Mouse (Mus musculus) urinary bladder, postnatal 14 days (tissue): ENCODE data around the gene Dhx34.

Source experiments
- DNase-seq: peaks from one replicate; pipeline ENCODE4 v3.0.0; 2021; ENCODE audit warnings: low spot score

Gene Dhx34

DNA sequence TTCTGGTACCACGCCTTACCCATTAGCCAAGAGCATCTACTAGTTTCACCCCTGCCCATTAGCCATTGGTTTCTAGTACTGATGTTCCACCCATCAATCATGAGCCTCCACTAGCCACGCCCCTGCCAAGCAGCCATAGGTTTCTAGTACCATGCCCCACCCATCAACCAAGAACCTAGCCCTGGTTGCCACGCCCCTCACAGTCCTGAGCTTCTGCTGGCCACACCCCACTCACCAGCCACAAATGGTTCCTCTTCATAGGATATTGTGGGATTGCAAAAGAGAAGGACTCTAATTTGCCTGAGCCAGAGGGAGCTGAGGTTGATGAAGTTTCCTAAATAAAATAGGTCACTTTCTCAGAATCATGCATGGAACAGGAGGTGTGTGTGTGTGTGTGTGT, 61.1 kb downstream of the Dhx34 start:
- DNase-seq = no peak

DNA sequence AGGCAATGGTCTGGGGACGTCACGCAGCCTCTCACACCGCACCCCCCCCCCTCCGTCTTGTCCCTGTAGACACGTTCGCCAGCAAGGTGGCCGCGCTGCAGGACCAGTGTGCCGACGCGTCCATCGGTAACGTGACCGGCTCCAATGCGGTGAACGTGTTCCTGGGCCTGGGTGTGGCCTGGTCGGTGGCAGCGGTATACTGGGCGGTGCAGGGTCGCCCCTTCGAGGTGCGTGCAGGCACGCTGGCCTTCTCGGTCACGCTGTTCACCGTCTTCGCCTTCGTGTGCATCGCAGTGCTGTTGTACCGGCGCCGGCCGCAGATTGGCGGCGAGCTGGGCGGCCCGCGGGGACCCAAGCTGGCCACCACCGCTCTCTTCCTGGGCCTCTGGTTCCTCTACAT, 63.1 kb downstream of the Dhx34 start:
- no peak for DNase-seq

DNA sequence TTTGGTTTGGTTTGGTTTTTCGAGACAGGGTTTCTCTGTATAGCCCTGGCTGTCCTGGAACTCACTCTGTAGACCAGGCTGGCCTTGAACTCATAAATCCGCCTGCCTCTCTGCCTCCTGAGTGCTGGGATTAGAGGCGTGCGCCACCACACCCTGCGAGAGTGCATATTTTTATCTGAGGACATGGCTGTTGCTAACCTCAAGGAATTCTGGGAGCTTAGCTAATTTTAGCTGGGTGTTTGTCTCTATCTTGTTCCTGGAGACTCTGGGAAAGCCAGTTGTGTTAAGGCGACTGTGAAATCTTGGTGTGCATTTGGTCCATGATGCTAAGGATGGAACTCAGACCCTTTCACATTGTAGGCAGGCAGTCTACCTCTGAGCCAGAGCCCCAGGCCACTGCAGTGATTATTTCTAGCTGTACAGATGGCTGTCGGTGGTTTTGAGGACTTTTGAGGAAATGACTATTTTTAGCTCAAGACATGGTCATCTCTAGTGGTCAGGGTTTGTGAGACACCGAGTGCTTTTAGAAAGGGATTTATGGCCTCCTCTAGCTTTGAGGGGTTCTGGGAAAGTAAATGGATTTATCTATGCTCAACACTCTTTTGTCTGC, 65.6 kb downstream of the Dhx34 start:
- no peak for DNase-seq

DNA sequence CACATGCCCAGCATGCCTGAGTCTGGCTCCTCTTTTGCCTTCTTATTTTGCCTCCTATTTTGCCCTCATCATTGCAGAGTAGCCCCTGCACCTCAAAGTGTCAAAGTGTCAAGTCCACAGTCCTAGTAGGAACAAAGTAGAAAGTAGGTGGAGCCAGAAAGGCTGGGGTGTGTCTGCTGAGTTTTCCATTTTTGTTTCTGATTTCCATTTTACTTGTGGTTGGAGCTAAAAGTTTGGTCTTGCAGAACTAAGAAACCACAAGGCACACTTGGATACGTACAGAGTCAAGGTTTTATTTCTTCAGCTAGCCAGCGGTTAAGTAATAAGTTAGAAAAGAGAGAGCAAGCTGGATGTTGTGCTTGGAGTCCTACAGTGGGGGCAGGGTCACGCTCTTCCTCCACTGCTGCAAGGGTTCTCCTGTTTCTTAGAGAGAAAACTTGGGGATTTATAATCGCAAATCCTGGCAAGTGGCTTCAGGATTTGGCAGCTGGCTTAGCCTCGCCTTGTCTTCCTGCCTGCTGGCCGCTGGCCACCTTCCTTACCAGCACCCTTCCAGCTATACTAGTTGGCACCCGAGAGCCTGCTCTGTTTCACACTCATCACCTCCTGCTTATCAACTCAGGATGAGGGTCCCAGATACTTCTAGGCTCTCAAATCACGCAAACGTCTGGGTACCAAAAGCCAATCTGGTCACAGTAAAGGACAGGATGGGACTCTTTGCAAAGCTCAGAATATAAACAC, 66.5 kb downstream of the Dhx34 start:
- no peak for DNase-seq

DNA sequence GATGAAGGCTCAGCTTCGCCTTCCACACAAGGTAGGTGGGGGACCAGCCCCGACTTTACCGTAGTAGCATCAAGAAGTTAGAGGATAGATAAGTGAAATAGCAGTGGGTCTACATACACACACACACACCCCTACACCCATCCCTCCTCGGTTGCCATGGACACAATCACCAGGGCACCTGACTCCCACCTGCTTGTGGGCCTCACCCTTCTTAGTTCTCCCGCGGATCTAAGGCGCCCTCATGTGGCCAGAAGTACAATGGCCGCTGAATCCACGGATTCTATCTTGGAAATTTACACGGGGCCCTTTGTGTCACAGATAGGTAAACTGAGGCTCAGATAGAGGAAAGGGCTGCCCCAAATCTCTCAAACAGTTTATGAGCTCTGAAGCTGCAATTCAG, 68.3 kb downstream of the Dhx34 start:
- peak; percentile 26 for DNase-seq

DNA sequence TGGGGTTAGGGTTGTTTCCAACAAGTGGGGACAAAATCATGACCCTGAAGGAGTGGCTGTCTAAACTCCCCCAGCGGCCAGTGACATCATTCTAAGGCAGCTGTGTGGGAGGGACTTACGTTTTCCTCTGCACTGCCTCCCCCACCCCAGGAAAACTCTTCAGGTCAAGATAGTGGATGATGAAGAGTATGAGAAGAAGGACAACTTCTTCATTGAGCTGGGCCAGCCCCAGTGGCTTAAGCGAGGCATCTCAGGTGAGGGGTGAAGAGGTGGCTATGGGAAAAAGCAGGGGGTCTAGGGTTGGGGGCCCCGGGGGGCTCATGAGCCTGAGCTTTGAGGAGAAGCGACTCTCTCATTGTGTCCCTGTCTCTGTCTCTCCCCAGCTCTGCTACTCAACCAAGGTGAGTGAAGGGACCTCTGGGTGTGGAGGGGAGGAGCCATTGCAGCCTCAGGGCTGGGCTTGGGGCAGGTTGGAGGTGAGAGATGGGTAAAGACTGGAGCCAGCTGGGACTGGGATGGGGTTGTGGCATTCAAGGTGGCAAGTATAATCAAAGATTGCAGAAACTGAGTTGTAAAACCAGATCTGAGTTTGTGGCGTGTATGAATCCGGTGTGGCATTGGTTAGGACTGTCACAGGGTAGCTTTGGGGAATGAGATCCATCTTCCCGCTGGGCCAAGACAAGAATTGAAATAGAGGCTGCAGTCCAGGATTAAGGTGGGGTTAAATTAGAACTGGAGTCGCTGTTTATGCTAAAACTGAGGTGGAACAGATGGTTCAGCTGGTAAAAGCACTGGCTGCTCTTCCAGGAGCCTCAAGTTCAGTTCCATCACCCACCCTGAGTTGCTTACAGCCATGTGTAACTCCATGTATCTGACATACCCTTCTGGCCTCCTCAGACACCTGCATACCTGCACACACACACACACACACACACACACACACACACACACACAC, 71.4 kb downstream of the Dhx34 start:
- DNase-seq = no peak

DNA sequence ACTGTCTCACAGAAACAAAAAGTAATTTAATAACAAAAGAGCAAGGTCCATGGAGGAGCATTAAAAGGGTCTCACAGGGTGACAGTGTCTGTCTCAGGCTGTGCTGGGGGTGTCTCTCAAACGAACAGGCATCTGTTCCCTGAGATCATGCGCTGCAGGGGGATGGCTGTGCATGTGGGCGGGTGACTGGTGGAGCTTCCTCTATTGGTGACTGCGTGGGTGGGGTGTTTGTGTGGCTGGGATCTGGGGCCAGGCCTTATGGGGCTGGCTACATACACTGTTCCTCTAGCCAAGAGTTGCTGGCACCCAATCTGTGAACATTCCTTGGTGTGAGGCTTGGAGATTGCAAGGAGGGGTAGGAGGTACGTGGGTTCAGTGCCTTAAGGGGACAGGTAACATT, 72.6 kb downstream of the Dhx34 start:
- no peak for DNase-seq

DNA sequence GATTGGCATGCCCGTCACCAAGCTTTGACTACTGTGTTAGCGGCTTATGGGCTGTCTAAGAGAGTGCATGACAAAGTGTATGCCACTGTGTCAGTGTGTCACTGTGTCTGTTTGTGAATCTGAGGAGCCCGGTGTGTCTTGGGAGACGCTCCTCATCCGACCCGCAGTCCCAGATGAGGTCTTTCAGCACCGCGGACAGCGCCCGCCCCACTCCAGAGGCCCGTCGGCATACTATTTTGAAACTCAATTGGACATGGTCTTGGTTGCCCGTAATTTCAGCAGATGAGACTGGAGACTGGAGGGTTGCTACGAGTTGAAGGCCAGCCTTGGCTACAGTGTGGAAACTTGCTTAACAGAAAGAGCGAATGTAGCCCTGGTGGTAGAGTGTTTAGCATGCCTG, 74.2 kb downstream of the Dhx34 start:
- DNase-seq = peak; percentile 66
